Mouse (Mus musculus): ENCODE measurements around the gene Tomm40. TPM values are rescaled to one million over a fixed set of nuclear protein-coding genes. Genes with fewer than 3 reads are reported as not detected.
"Not testable (repeated sequence)": the region's sequence is repeated elsewhere in the genome, so short reads cannot be mapped to it uniquely, and the experiment has no call there.

The Tomm40 gene
- total RNA-seq, 4 experiments from 2014 or later, result 119 to 134 (median 125) TPM

- no peak for DNase-seq
Observed at GRCm38 (mm10) chr7:19704475-19704874, 10.8 kb downstream of the Tomm40 start.

GRCm38 (mm10) chr7:19702859-19703555 is 12.2 kb downstream of the Tomm40 start:
- no peak for DNase-seq

GRCm38 (mm10) chr7:19701069-19701761 is 14.0 kb downstream of the Tomm40 start:
- peak; percentile 67 for DNase-seq

- no peak for DNase-seq
Observed at GRCm38 (mm10) chr7:19700299-19701068, 14.8 kb downstream of the Tomm40 start.

GRCm38 (mm10) chr7:19699827-19700148 is 15.4 kb downstream of the Tomm40 start:
- DNase-seq, result no peak

- DNase-seq, result peak; percentile 62
Observed at GRCm38 (mm10) chr7:19698907-19699826, 16.1 kb downstream of the Tomm40 start, which contains the start of gene Apoe. Apoe (minus strand) TSS chr7:19699188.

- DNase-seq, result no peak
Observed at GRCm38 (mm10) chr7:19697949-19698906, 17.0 kb downstream of the Tomm40 start.

- DNase-seq, result no peak
Observed at GRCm38 (mm10) chr7:19696336-19696873, 18.8 kb downstream of the Tomm40 start.

GRCm38 (mm10) chr7:19695881-19696280 is 19.4 kb downstream of the Tomm40 start:
- no peak for DNase-seq

- no peak for DNase-seq
Observed at GRCm38 (mm10) chr7:19695213-19695594, 20.0 kb downstream of the Tomm40 start.

GRCm38 (mm10) chr7:19694336-19695212 is 20.7 kb downstream of the Tomm40 start:
- no peak for DNase-seq

GRCm38 (mm10) chr7:19693421-19693820 is 21.8 kb downstream of the Tomm40 start:
- no peak for DNase-seq

- DNase-seq, result no peak
Observed at GRCm38 (mm10) chr7:19691873-19692865, 23.1 kb downstream of the Tomm40 start, which contains the start of gene Apoc1. Apoc1 (minus strand) TSS chr7:19692660.

- no peak for DNase-seq
Observed at GRCm38 (mm10) chr7:19691434-19691833, 23.8 kb downstream of the Tomm40 start.

- DNase-seq, result no peak
Observed at GRCm38 (mm10) chr7:19690845-19691244, 24.4 kb downstream of the Tomm40 start.

- no peak for DNase-seq
Observed at GRCm38 (mm10) chr7:19688611-19689010, 26.6 kb downstream of the Tomm40 start.

GRCm38 (mm10) chr7:19688101-19688500 is 27.1 kb downstream of the Tomm40 start:
- DNase-seq, result no peak

- not testable (repeated sequence) for DNase-seq
Observed at GRCm38 (mm10) chr7:19686927-19687583, 28.2 kb downstream of the Tomm40 start.

Data from adrenal gland, adult 8-10 months (tissue).